Mouse (Mus musculus): ENCODE results near the gene Olfr905. TPM values are rescaled to one million over a fixed set of nuclear protein-coding genes. Genes with fewer than 3 reads are reported as not detected.

Olfr905 gene
- polyA plus RNA-seq, 1 experiment from 2014 or later = not detected

GRCm38 (mm10) chr9:38521280-38521679, 50.4 kb downstream of the Olfr905 start, which contains the start of gene Olfr911-ps1:
Gene Olfr911-ps1, plus strand, starts transcription at chr9:38521580.
- H3K9ac ChIP-seq (replicated peaks; ENCODE audit: low read length) = no peak within 1 kb of the TSS
- 67% methylated on average over 1 of the region's 1 CpGs for WGBS
- DNase-seq (no peak), ATAC-seq (ENCODE audit: low FRiP score, low TSS enrichment) (no peak)
- H3K27ac ChIP-seq (replicated peaks; ENCODE audit: low read depth, low read length) = no peak within 1 kb of the TSS
- no peaks in the 10 kb centered on the region for H3K36me3 ChIP-seq (ENCODE audit: control insufficient read depth, insufficient read depth, low read length)
- H3K4me2 ChIP-seq (ENCODE audit: low read length) = no peak within 1 kb of the TSS
- no peaks in the 10 kb centered on the region for H3K27me3 ChIP-seq (ENCODE audit: control insufficient read depth, insufficient read depth, low read length)
- H3K4me3 ChIP-seq (replicated peaks; ENCODE audit: low read depth, low read length) = no peak within 1 kb of the TSS
- H3K4me1 ChIP-seq (ENCODE audit: control insufficient read depth, insufficient read depth, low read length) = no peaks in the 10 kb centered on the region
- no peaks in the 10 kb centered on the region for H3K9me3 ChIP-seq (ENCODE audit: control insufficient read depth, low read length)

Other genes with a start within 250 kb of the Olfr905 start
- gene Olfr143, start 218.3 kb upstream of the Olfr905 start, polyA plus RNA-seq (2014; fragmentation: Nextera tagmentation; extraction: Ambion mirVana) = not detected in 2 replicates
- gene Olfr895, start 203.3 kb upstream of the Olfr905 start, polyA plus RNA-seq (2014; fragmentation: Nextera tagmentation; extraction: Ambion mirVana) = not detected in 2 replicates
- gene Olfr896-ps1, start 180.0 kb upstream of the Olfr905 start, polyA plus RNA-seq (2014; fragmentation: Nextera tagmentation; extraction: Ambion mirVana) = not detected in 2 replicates
- gene Olfr25, start 142.0 kb upstream of the Olfr905 start, polyA plus RNA-seq (2014; fragmentation: Nextera tagmentation; extraction: Ambion mirVana) = not detected in 2 replicates
- gene Olfr898, start 122.7 kb upstream of the Olfr905 start, polyA plus RNA-seq (2014; fragmentation: Nextera tagmentation; extraction: Ambion mirVana) = not detected in 2 replicates
- gene Olfr250, start 104.2 kb upstream of the Olfr905 start, polyA plus RNA-seq (2014; fragmentation: Nextera tagmentation; extraction: Ambion mirVana) = not detected in 2 replicates
- gene Olfr251, start 94.0 kb upstream of the Olfr905 start, polyA plus RNA-seq (2014; fragmentation: Nextera tagmentation; extraction: Ambion mirVana) = not detected in 2 replicates
- not detected in 2 replicates for gene Olfr147, start 69.4 kb upstream of the Olfr905 start, polyA plus RNA-seq (2014; fragmentation: Nextera tagmentation; extraction: Ambion mirVana)
- gene Olfr901, start 41.7 kb upstream of the Olfr905 start, polyA plus RNA-seq (2014; fragmentation: Nextera tagmentation; extraction: Ambion mirVana) = not detected in 2 replicates
- gene Olfr902, start 23.5 kb upstream of the Olfr905 start, polyA plus RNA-seq (2014; fragmentation: Nextera tagmentation; extraction: Ambion mirVana) = not detected in 2 replicates
- not detected in 2 replicates for gene Olfr904, start 8.0 kb upstream of the Olfr905 start, polyA plus RNA-seq (2014; fragmentation: Nextera tagmentation; extraction: Ambion mirVana)
- not detected in 2 replicates for gene Olfr906, start 16.0 kb downstream of the Olfr905 start, polyA plus RNA-seq (2014; fragmentation: Nextera tagmentation; extraction: Ambion mirVana)
- gene Olfr907, start 24.7 kb downstream of the Olfr905 start, polyA plus RNA-seq (2014; fragmentation: Nextera tagmentation; extraction: Ambion mirVana) = not detected in 2 replicates
- not detected in 2 replicates for gene Olfr911-ps1, start 50.5 kb downstream of the Olfr905 start, polyA plus RNA-seq (2014; fragmentation: Nextera tagmentation; extraction: Ambion mirVana)
- gene Olfr910, start 66.7 kb downstream of the Olfr905 start, polyA plus RNA-seq (2014; fragmentation: Nextera tagmentation; extraction: Ambion mirVana) = not detected in 2 replicates
- gene Olfr912, start 109.1 kb downstream of the Olfr905 start, polyA plus RNA-seq (2014; fragmentation: Nextera tagmentation; extraction: Ambion mirVana) = not detected in 2 replicates
- gene Olfr913, start 121.7 kb downstream of the Olfr905 start, polyA plus RNA-seq (2014; fragmentation: Nextera tagmentation; extraction: Ambion mirVana) = not detected in 2 replicates
- gene Olfr914, start 134.0 kb downstream of the Olfr905 start, polyA plus RNA-seq (2014; fragmentation: Nextera tagmentation; extraction: Ambion mirVana) = not detected in 2 replicates
- gene Olfr916, start 188.8 kb downstream of the Olfr905 start, polyA plus RNA-seq (2014; fragmentation: Nextera tagmentation; extraction: Ambion mirVana) = not detected in 2 replicates
- gene Olfr917, start 194.7 kb downstream of the Olfr905 start, polyA plus RNA-seq (2014; fragmentation: Nextera tagmentation; extraction: Ambion mirVana) = not detected in 2 replicates
- gene Olfr918, start 203.5 kb downstream of the Olfr905 start, polyA plus RNA-seq (2014; fragmentation: Nextera tagmentation; extraction: Ambion mirVana) = not detected in 2 replicates
- gene Olfr919, start 232.6 kb downstream of the Olfr905 start, polyA plus RNA-seq (2014; fragmentation: Nextera tagmentation; extraction: Ambion mirVana) = not detected in 2 replicates
- gene Vwa5a, start 247.2 kb downstream of the Olfr905 start, polyA plus RNA-seq (2014; fragmentation: Nextera tagmentation; extraction: Ambion mirVana) = 3.6 and 7.2 TPM in 2 replicates